Mouse (Mus musculus): Measurements from ENCODE around the gene Fgd2. TPM values are rescaled to one million over a fixed set of nuclear protein-coding genes. Genes with fewer than 3 reads are reported as not detected.
"Not testable (repeated sequence)": the region's sequence is repeated elsewhere in the genome, so short reads cannot be mapped to it uniquely, and the experiment has no call there.

The Fgd2 gene
- polyA plus RNA-seq, 1 experiment: not detected

DNA sequence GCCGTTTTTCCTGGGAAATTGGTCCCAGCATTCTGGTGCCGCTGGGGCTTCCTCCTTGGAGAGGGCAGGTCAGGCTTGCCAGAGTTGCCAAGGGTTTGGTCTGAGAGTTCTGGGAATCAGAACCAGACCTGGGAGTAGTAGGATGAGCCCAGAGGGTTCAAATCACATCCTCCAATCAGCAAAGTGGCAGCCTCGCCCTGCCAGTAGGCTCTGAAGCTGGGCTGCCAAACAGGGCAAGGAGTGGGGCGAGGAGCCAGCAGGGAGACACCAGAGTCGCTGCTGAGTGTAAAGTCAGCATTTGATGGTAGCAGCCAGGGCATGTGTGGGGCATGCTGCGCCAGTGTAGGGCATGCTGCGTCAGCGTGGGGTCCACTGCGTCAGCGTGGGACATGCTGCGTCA, 28.3 kb downstream of the Fgd2 start:
- Histone ChIP-seq H3K4me1 (ENCODE audit: control insufficient read depth, insufficient read depth, low read length) (peaks cover 4% of the 10 kb centered on the region; the same call in 1 of the 2 replicates), H3K27ac (ENCODE audit: insufficient read depth, low read depth, low read length) (no peak overlapping the region), H3K4me3 (ENCODE audit: insufficient read depth, low read depth, low read length) (no peak overlapping the region)
- TF ChIP-seq CTCF (IDR thresholded peaks at IDR 0.05; ENCODE audit: insufficient read depth, low read depth, low read length) (no peak), POLR2A (IDR thresholded peaks at IDR 0.05; ENCODE audit: insufficient read depth, low read depth, low read length) (no peak)
- WGBS: 71% methylated on average over 11 of the region's 11 CpGs

DNA sequence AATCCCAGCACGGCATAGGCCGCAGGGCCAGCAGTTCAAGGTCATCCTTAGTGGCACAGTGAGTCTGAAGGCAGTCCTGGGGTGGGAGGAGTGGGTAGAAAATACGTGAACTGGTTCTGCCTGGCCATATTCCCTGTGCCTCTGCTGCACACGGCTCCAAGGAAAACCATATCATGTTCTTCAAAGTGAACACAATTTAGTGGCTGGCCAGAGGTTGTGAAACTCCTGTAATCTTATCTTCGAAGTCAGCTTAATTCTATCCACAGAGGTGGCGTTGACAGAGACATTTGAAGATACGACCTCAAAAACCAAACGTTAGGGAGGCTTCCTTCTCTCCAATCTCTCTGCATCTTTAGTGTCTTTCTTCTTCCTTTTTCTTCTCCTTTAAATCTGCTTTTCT, 30.6 kb downstream of the Fgd2 start:
- Histone ChIP-seq H3K27ac (ENCODE audit: insufficient read depth, low read depth, low read length) (no peak overlapping the region), H3K4me1 (ENCODE audit: control insufficient read depth, insufficient read depth, low read length) (0 out of 2 replicates have a peak, but pooled peaks cover 4% of the 10 kb centered on the region), H3K4me3 (ENCODE audit: insufficient read depth, low read depth, low read length) (no peak overlapping the region)
- WGBS: 91% methylated on average over 8 of the region's 8 CpGs
- TF ChIP-seq POLR2A (IDR thresholded peaks at IDR 0.05; ENCODE audit: insufficient read depth, low read depth, low read length) (no peak), CTCF (IDR thresholded peaks at IDR 0.05; ENCODE audit: insufficient read depth, low read depth, low read length) (no peak)

DNA sequence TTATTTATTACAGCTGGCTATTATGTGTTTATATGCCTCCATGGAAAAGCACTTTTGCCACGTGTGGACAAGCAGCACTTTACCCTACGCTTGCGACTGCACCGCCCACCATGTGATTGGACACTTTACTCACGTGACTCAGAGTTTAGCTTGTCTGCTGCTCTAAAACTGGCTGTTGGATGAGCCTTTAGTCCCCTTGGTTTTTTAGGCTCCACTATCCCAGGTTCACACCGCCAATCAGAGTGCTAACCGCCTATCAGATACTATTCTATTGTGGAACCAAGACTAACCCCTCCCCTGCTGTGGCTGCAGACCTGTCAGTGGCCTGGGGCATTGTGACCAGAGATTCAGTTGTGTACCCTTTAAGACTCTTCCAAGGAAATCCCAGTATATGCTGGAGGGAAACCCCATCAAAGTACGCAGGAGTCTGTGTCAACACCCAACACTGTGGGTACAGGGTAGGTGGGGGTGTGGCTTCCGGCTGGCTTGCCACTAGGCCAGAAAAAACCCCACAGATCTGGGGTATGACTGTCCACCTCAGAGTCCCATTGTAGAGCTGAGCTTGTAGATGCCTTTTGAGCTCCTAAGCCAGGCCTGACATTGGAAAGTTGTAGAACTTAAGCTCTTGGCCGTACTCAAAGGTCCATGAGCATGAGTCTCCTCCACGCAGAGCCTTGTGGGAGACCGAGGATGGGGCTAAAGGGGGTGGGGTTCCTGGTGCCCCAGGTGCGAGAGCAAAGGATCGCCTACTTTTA, 32.8 kb downstream of the Fgd2 start:
- no peak overlapping the region for H3K27ac ChIP-seq (ENCODE audit: insufficient read depth, low read depth, low read length)
- WGBS: 77% methylated on average over 14 of the region's 14 CpGs
- TF ChIP-seq POLR2A (IDR thresholded peaks at IDR 0.05; ENCODE audit: insufficient read depth, low read depth, low read length): no peak
- TF ChIP-seq CTCF (IDR thresholded peaks at IDR 0.05; ENCODE audit: insufficient read depth, low read depth, low read length): no peak

GRCm38 (mm10) chr17:29394106-29394760, 33.5 kb downstream of the Fgd2 start:
- no peak overlapping the region for H3K27ac ChIP-seq (ENCODE audit: insufficient read depth, low read depth, low read length)
- 67% methylated on average over 9 of the region's 9 CpGs for WGBS
- H3K4me1 ChIP-seq (ENCODE audit: control insufficient read depth, insufficient read depth, low read length): peaks cover 9% of the 10 kb centered on the region
- TF ChIP-seq POLR2A (IDR thresholded peaks at IDR 0.05; ENCODE audit: insufficient read depth, low read depth, low read length) (no peak), CTCF (IDR thresholded peaks at IDR 0.05; ENCODE audit: insufficient read depth, low read depth, low read length) (no peak)
- no peak overlapping the region for H3K4me3 ChIP-seq (ENCODE audit: insufficient read depth, low read depth, low read length)

More for the DNA sequence above, 32.8 kb downstream of the Fgd2 start:
- no peak overlapping the region for H3K4me3 ChIP-seq (ENCODE audit: insufficient read depth, low read depth, low read length)
- peaks cover 13% of the 10 kb centered on the region for H3K4me1 ChIP-seq (ENCODE audit: control insufficient read depth, insufficient read depth, low read length)

DNA sequence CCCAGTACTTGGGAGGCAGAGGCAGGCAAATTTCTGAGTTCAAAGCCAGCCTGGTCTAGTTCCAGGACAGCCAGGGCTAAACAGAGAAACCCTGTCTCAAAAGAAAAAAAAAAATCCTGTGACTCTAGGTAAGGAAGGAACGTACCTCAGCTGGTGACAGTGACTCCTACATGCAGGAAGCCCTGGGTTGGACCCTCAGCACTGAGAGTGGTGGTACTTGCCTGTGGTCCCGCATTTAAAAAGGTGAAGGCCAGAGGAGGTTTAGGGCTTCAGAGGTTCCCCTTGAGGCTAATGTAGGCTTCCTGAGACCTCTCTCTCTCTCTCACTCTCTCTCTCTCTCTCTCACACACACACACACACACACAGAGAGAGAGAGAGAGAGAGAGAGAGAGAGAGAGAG, 34.0 kb downstream of the Fgd2 start:
- H3K4me3 ChIP-seq (ENCODE audit: insufficient read depth, low read depth, low read length); H3K4me1 ChIP-seq (ENCODE audit: control insufficient read depth, insufficient read depth, low read length); H3K27ac ChIP-seq (ENCODE audit: insufficient read depth, low read depth, low read length): not testable (repeated sequence)
- WGBS: 88% methylated on average over 2 of the region's 2 CpGs

- TF ChIP-seq POLR2A (IDR thresholded peaks at IDR 0.05; ENCODE audit: insufficient read depth, low read depth, low read length): no peak
- H3K4me1 ChIP-seq (ENCODE audit: control insufficient read depth, insufficient read depth, low read length): peaks cover 9% of the 10 kb centered on the region
- WGBS: 81% methylated on average over 7 of the region's 7 CpGs
- H3K4me3 ChIP-seq (ENCODE audit: insufficient read depth, low read depth, low read length): no peak overlapping the region
- H3K27ac ChIP-seq (ENCODE audit: insufficient read depth, low read depth, low read length): no peak overlapping the region
Measured at GRCm38 (mm10) chr17:29395381-29395780, 34.7 kb downstream of the Fgd2 start.

GRCm38 (mm10) chr17:29396056-29396799, 35.5 kb downstream of the Fgd2 start:
- 58% methylated on average over 6 of the region's 6 CpGs for WGBS
- H3K27ac ChIP-seq (ENCODE audit: insufficient read depth, low read depth, low read length): no peak overlapping the region
- peaks cover 9% of the 10 kb centered on the region for H3K4me1 ChIP-seq (ENCODE audit: control insufficient read depth, insufficient read depth, low read length)
- no peak overlapping the region for H3K4me3 ChIP-seq (ENCODE audit: insufficient read depth, low read depth, low read length)
- TF ChIP-seq POLR2A (IDR thresholded peaks at IDR 0.05; ENCODE audit: insufficient read depth, low read depth, low read length) (no peak), CTCF (IDR thresholded peaks at IDR 0.05; ENCODE audit: insufficient read depth, low read depth, low read length) (no peak)

- Histone ChIP-seq H3K27ac (ENCODE audit: insufficient read depth, low read depth, low read length) (no peak overlapping the region), H3K4me1 (ENCODE audit: control insufficient read depth, insufficient read depth, low read length) (peaks cover 9% of the 10 kb centered on the region), H3K4me3 (ENCODE audit: insufficient read depth, low read depth, low read length) (no peak overlapping the region)
- no peak for TF ChIP-seq POLR2A (IDR thresholded peaks at IDR 0.05; ENCODE audit: insufficient read depth, low read depth, low read length)
- TF ChIP-seq CTCF (IDR thresholded peaks at IDR 0.05; ENCODE audit: insufficient read depth, low read depth, low read length): peak; percentile 97
- 12% methylated on average over 6 of the region's 6 CpGs for WGBS
Measured at GRCm38 (mm10) chr17:29396821-29397242, 36.1 kb downstream of the Fgd2 start.
